Mouse (Mus musculus): Measurements from ENCODE around the gene Lsm14b.

DNA sequence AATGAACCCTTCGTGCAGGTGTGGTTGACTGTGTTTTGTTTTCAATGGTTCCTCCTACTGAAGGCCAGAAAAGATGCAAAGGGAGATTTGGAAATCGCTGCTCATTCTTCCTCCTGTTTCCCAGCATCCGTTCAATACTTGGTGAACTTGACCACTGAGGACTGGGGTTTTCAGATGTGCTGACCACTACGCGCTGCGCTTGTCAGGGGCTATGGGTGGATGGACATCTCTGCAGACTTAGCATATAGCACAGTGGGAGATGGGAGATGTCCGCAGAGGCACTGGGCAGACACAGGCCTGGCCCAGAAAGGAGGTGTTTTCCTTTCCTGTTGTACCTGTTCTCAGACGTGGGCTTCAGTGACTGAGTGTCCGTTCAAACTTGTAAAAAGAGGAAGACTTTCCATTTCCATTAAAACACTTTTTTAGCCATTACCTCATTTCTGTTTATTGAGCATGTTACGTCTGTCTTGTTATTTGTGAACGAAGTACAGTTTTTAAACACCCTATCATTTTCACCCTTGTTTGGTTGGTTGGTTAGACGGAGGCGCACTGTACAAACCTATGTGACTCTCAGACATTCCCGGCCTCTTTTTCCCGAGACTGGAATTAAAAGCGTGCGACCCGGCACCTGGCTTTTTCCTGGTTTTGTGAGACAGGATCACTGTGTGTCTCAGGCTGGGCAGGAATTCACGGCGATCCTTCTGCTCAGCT lies 45.1 kb downstream of the Lsm14b start:
- TF ChIP-seq CTCF (conservative IDR thresholded peaks at IDR 0.05; ENCODE audit: low read length) = no peak
- TF ChIP-seq NANOG (IDR thresholded peaks at IDR 0.05; ENCODE audit: borderline replicate concordance, low read length) = no peak
- no peak for TF ChIP-seq POU5F1 (IDR thresholded peaks at IDR 0.05; ENCODE audit: borderline replicate concordance, low read length)

All from E14TG2a.4 (cell line).